Mouse (Mus musculus): ENCODE measurements at regions not wholly inside any gene's neighbourhood (a gene's known extent, or its start where the extent isn't known, plus 50 kb on each side); places are given as distances from the start of the nearest gene placed in this dataset.

- no peak for TF ChIP-seq CTCF (IDR thresholded peaks at IDR 0.05; ENCODE audit: borderline replicate concordance, control insufficient read depth, extremely low read depth, insufficient read depth, low read length, poor library complexity)
- TF ChIP-seq POLR2A (IDR thresholded peaks at IDR 0.05; ENCODE audit: control insufficient read depth, extremely low read depth, insufficient read depth, low read length, poor library complexity), result no peak
Observed at GRCm38 (mm10) chr12:109984651-109985050, 294.2 kb upstream of the Dio3 start.

Measured in thymus, adult 2 months (tissue).